Mouse (Mus musculus) left cerebral cortex, postnatal 10 days (tissue): ENCODE measurements at regions not wholly inside any gene's neighbourhood (a gene's known extent, or its start where the extent isn't known, plus 50 kb on each side); places are given as distances from the start of the nearest gene placed in this dataset.

ENCODE experiments used
- DNase-seq, 2 experiments: peaks; one replicate each; pipeline ENCODE4 v3.0.0; 2021 to 2022; ENCODE audit warnings: low spot score in 2 of 2, mixed read lengths in 1 of 2; ENCODE audit errors: extremely low spot score in 1 of 2
- intact Hi-C: fragments of 180-260 bp; cut with DNase I; formaldehyde crosslinking; loops from one replicate; pipeline ENCODE4 v1.15.1; 2025

DNA sequence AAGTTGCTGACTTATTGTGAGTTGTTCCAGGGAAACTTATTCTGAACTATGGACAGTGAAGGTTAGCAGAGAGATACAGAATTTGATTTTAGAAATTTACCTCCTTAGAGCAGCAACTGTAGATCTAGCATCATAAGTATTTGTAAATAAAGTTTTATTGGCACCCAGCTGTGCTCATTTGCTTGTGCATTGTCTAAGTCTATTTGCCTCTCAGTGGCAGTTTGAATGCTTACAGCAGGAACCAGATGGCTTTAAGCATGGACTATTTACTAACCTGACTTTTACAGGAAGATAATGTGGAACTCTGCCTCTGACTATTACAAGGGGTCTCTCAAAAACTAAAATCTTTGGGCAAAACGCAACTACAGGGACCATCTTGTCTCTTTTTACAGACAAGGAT, 207.2 kb downstream of the Enc1 start:
- intact Hi-C loops: no loop called here
- DNase-seq: no peak

GRCm38 (mm10) chr13:97443731-97444428, 203.0 kb downstream of the Enc1 start:
- intact Hi-C loops: no loop called here
- no peak for DNase-seq

DNA sequence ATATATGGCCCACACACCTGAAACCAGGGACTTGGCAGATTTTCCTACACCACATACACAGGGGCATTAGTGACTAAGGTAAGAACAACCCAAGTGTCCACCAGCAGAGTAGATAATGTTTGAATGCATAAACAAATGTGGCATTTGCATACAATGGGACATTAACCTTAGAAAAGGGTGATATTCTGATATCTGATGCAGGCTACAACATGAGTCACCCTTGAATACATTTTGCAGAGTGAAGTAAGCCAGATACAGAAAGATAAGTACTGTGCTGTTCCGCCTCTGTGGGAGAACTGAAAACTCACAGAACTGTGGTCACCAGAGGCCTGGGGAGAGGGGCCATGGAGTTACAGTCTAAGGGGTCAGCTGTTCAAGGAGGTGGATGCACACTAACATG, 201.9 kb downstream of the Enc1 start:
- intact Hi-C loops: no loop called here
- DNase-seq: no peak

DNA sequence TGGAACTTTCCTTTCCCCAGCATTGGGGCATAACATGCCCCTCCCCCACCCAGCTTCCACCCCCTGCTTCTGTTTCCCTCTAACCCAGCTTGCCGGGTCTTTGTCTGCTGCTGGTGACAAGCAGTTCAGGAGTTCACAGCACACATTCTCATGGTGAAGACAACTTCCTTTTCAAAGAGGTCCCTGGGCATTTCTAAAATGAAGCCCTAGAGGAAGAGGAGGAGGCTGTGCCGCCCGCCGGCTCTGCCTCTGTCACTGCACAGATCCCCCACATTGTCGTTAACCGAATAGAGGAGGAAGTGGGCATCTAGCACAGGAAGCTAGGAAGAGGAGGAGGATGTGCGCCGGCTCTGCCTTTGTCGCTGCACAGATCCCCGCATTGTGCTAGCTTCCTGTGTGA, 201.4 kb downstream of the Enc1 start:
- no peak for DNase-seq
- intact Hi-C loops: no loop called here

GRCm38 (mm10) chr13:97441803-97442202, 200.9 kb downstream of the Enc1 start:
- intact Hi-C loops: no loop called here
- DNase-seq: no peak

DNA sequence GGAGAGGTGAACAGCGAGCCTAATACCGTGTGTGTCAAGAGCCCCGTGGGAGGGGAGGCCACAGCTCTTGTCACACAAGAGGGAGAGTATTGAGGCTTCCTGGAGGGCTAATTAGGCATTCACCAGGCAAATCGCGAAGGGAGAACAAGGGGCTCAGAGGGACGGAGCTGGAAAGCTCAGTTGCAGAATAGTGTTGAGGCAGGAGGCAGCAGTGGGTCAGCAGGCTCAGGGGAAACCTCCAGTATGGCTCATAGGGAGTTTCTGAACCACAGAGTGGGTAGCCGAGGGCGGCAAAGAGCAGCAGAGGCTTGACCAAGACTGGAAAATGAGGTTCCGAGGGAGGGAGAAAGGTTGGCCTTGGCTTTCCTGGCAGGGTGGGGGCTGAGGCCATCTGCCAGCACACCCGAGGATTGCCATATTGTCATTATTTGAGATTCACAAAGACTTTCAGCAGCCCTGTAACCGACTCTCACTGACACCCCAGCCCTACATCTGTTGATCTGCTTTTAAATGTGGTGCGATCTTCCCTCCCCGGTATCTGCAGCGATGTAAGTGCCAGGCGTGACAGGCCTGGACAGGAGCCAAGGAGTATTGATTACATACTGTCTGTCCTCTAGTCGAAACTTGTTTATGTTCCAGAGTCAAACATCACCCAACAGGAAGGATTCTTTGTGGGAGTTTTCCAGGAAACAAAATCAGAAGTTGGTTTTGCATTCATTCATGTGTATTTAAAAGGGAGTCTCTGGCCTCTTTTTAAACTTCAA, 198.5 kb downstream of the Enc1 start:
- intact Hi-C loops: no loop called here

GRCm38 (mm10) chr13:97438692-97439091, 197.8 kb downstream of the Enc1 start:
- intact Hi-C loops: no loop called here
- DNase-seq: peak in 1 of 2 experiments; percentile 40

More for the DNA sequence above, 198.5 kb downstream of the Enc1 start:
- no peak for DNase-seq

DNA sequence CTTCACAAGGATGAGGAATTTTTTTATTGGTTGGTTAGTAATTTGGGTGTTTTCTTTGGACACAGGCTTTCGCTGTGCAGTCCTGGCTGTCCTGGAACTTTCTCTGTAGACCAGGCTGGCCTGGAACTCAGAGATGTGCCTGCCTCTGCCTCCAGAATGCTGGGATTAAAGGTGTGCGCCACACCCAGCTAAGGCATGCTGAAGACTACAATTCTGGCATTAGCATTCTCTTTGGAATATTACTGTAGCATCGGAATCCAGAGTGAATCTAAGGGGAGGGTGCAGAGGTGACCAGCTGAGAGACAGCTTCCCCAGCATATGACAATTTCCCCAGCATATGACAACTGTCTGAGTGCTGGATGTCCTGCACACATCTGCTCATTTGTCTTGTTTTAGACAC, 197.4 kb downstream of the Enc1 start:
- intact Hi-C loops: no loop called here

GRCm38 (mm10) chr13:97436719-97437350, 195.9 kb downstream of the Enc1 start:
- no peak for DNase-seq
- intact Hi-C loops: no loop called here

More for the DNA sequence above, 197.4 kb downstream of the Enc1 start:
- no peak for DNase-seq

DNA sequence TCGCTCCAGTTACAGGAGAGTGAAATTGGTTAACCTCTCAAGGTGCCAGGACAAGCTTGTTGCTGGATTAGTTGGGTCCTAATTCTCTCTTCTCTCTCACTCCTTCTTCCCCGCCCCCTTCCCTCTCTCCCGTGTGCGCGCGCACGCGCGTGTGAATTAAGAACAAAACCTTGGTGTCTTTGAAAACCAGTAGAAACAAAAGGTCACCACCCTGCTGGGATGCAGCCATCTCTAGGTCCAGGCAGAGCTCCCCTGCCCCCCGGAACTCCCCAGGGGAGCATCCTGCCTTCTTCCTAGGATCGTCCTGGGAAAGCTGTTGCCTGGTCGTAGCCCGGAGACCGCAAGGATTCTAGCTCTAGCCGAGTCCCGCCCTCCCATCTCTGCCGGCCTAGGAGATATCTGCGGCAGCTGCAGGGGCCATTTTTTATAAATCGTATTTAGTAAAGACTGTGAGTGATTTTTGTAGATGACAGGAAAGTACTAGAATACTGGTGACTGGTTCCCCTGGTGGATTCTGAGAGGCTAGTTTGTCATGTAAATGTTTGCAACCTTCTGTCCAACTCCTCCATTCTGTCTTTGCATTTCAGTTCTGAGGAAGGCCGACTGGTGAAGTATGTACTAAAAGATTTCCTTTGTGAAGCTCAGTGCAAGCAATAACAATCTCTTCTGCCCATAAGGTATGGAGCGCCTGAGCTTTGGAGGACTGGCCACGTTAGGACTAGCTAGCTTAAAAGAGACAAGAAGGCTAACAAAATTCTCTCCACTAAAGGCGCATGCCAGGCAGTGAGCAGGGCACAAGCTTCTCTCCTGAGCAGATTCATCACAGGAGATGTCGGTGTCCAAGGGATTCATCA, 195.2 kb downstream of the Enc1 start:
- intact Hi-C loops: no loop called here

DNA sequence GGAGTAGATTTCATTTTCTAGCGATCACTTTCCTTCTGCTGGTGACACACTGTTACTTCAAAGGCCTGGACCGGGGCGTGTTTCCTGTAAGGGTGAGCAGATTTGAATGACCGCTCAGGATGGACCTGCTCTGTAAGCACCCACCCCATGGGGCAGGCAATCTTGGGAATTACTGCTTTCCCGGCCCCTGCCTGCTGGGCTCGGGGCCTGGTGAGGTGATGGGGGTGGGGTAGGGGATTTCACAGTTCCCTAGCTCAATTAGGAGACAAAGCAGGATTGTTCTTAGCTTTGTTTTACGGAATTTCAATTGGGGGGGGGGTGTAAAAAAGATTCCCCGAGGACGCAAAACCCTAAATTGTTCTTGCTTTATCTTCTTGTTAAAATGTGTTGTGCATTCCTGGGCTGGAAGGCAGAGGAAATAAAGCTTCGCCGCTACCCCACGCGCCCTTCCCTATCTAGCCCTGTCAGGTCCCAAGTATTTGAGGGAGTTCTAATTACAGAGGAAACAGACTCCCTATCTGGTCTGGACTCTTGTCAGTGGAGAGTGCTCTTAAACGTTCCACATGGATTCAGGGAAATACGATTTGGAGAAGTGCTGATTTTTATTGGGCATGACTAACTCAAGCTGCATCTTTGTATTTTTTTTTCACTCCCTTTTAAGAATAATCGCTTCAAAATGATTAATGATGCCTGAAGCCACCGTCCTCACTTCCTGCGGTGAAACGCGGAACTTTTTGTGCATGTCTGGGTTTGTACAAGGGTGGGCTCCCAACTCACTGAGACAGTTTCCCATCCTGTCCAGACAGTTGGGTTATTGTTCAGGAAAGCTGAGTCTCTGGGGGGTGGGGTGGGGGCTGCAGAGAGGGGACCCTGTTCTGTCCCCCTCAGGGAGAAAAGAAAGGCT, 194.3 kb downstream of the Enc1 start:
- intact Hi-C loops: no loop called here
- DNase-seq: peak in 1 of 2 experiments; percentile 63

More for the DNA sequence above, 195.2 kb downstream of the Enc1 start:
- peak in 1 of 2 experiments; percentile 84 for DNase-seq

DNA sequence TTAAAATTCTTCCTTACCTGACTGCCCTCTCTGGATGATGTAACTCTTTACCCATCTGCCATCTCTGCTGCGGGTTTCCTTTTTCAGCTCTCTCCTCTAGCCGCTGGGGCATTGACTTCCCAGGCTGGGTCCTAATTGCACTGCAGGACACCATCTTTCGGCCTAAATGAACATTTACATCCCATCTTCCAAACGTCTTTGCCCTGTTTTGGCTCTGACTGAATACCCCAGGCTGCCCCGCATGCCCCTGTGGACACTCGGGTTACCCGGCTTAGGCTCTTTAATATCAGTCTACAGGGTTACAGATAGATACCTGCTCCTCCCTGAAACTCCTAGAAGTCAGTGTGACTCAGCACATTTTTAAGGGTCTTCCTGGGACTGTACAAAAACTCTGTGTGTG, 193.3 kb downstream of the Enc1 start:
- intact Hi-C loops: no loop called here
- no peak for DNase-seq

- DNase-seq: no peak
- intact Hi-C loops: no loop called here
These were observed 191.7 kb downstream of the Enc1 start for GRCm38 (mm10) chr13:97432627-97433026.

GRCm38 (mm10) chr13:97430885-97431284, 190.0 kb downstream of the Enc1 start:
- intact Hi-C loops: no loop called here

GRCm38 (mm10) chr13:97428163-97428562, 187.3 kb downstream of the Enc1 start:
- no peak for DNase-seq
- intact Hi-C loops: no loop called here

More at GRCm38 (mm10) chr13:97430885-97431284, 190.0 kb downstream of the Enc1 start:
- no peak for DNase-seq

- DNase-seq: no peak
- intact Hi-C loops: no loop called here
These were observed 186.6 kb downstream of the Enc1 start for GRCm38 (mm10) chr13:97427537-97427936.

- intact Hi-C loops: no loop called here
These were observed 184.8 kb downstream of the Enc1 start for GRCm38 (mm10) chr13:97425731-97426130.

GRCm38 (mm10) chr13:97423911-97424310, 183.0 kb downstream of the Enc1 start:
- DNase-seq: no peak
- intact Hi-C loops: no loop called here

More at GRCm38 (mm10) chr13:97425731-97426130, 184.8 kb downstream of the Enc1 start:
- no peak for DNase-seq
